Mouse (Mus musculus) brain, embryonic 14.5 days (tissue): ENCODE results near the gene Scn4a. TPM values are rescaled to one million over a fixed set of nuclear protein-coding genes. Genes with fewer than 3 reads are reported as not detected.

Experiments
- DNase-seq: peaks from one replicate; pipeline ENCODE4 v3.0.0-alpha.2; 2011; ENCODE audit warnings: low read depth
- CTCF ChIP-seq: fragments of 200-500 bp; IDR thresholded peaks from 2 replicates; pipeline ENCODE4 v1.5.1; 2012; ENCODE audit warnings: inconsistent platforms, mild to moderate bottlenecking, moderate library complexity, borderline replicate concordance; ENCODE audit not compliant: insufficient read depth, insufficient read length; ENCODE audit errors: extremely low read depth
- POLR2A ChIP-seq: fragments of 200-500 bp; IDR thresholded peaks from 2 replicates; pipeline ENCODE4 v1.6.1; 2012; ENCODE audit warnings: mild to moderate bottlenecking, inconsistent platforms, borderline replicate concordance; ENCODE audit not compliant: poor library complexity, insufficient read depth, insufficient read length, severe bottlenecking; ENCODE audit errors: extremely low read depth
- polyA plus RNA-seq: library from polyadenylated mRNA; depleted of rRNA; stranded (reverse); fragments of >200 nt; gene quantifications from 2 replicates; pipeline ENCODE4 v1.2.3, GENCODE M21; 2012; rRNA removed

The Scn4a gene
- polyA plus RNA-seq, 1 experiment, result 0.07 TPM

- peak; percentile 46 for DNase-seq
- TF ChIP-seq POLR2A, result no peak
- no peak for TF ChIP-seq CTCF
These were observed 81.1 kb downstream of the Scn4a start for GRCm38 (mm10) chr11:106271794-106272643.

DNA sequence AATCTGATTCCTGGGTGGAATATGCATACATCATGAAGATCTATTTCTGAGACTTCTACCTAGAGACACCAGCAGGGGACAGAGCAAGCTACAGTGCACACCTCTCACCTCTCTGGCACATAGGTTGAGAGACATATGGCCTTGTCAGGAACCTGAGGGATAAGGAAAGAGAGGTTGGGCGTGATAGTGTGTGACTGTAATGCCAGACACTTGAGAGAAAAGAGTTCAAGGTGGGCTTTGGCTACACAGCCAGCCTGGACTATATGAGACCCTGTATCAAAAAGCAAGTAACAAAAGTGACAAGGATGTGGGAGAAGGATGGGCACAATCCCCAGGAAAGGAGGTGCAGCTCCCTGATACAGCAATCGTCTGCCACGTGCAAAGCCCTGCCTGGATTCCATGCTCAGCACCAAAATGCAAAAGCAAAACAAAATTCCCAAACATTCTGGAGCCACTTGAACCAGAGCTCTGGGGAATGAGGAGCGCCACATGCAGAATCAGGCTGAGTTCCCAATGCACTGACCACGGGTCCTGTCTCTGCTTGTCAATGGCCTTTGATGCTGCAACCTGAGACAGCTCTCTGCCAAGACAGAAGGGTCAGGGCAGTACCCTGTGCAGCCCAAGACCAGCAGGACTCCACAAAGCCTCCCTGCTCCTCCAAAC is 81.8 kb downstream of the Scn4a start:
- TF ChIP-seq CTCF (no peak), POLR2A (no peak)
- no peak for DNase-seq

DNA sequence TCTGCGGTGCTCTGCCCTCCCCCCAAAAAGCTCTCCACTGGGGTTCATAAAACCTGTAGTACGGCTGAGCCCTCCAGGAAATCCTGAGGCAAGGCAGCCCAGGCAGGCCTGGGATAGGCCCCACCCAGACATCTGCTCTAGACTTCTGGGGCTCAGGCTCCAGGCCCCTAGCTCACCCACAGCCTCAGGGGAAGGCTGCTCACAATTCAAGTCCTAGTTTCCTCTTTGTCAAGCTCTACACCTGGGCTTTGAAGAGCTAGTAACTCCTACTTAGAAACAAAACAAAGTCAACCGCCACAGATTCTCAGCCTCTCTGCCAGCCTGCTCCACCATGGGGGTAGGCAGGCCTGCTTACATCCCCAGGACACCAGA is 84.0 kb downstream of the Scn4a start:
- TF ChIP-seq CTCF (no peak), POLR2A (no peak)
- peak; percentile 53 for DNase-seq

Other genes with a start within 250 kb of the Scn4a start
- gene Gm10840, start 192.4 kb downstream of the Scn4a start, polyA plus RNA-seq, result 0.77 TPM in 1 of 2 replicates, not detected in the other
- gene Limd2, start 192.4 kb downstream of the Scn4a start, polyA plus RNA-seq, result 128 and 134 TPM in 2 replicates
- 54.3 and 68.3 TPM in 2 replicates for gene Strada, start 151.1 kb downstream of the Scn4a start, polyA plus RNA-seq
- gene Ccdc47, start 136.9 kb downstream of the Scn4a start, polyA plus RNA-seq, result 44.1 and 54.9 TPM in 2 replicates
- 41.1 and 56.8 TPM in 2 replicates for gene Ddx42, start 136.4 kb downstream of the Scn4a start, polyA plus RNA-seq
- gene Ftsj3, start 97.2 kb downstream of the Scn4a start, polyA plus RNA-seq, result 30.1 and 31.5 TPM in 2 replicates
- gene Psmc5, start 97.1 kb downstream of the Scn4a start, polyA plus RNA-seq, result 162 and 165 TPM in 2 replicates
- 37.3 and 51.0 TPM in 2 replicates for gene Smarcd2, start 80.3 kb downstream of the Scn4a start, polyA plus RNA-seq
- gene Tcam1, start 76.6 kb downstream of the Scn4a start, polyA plus RNA-seq, result 0.15 and 0.23 TPM in 2 replicates
- not detected in 2 replicates for gene Gh, start 51.4 kb downstream of the Scn4a start, polyA plus RNA-seq
- 0.48 and 0.62 TPM in 2 replicates for gene Cd79b, start 38.5 kb downstream of the Scn4a start, polyA plus RNA-seq
- not detected in 2 replicates for gene Prr29, start 12.2 kb upstream of the Scn4a start, polyA plus RNA-seq
- gene Icam2, start 34.8 kb upstream of the Scn4a start, polyA plus RNA-seq, result 11.5 and 11.9 TPM in 2 replicates
- 11.3 and 11.9 TPM in 2 replicates for gene Ern1, start 134.6 kb upstream of the Scn4a start, polyA plus RNA-seq